ENCODE assay signal across 9 mouse cellular contexts in genomic region chr7:128746151-128746550, GRCm38 (mm10). TPM values are rescaled to one million over a fixed set of nuclear protein-coding genes. Genes with fewer than 3 reads are reported as not detected.
DNase-seq lines count a peak whose midpoint lies in the region; ATAC-seq and TF ChIP-seq lines count a peak whose summit lies in the region.
"Had no signal": no experiment of that assay in that cellular context is flagged by ENCODE, and none has a peak within 500 bp of the region (broad histone marks: within the 10 kb centered on the region; RNA-seq: fewer than 3 reads in every experiment).

No protein-coding gene starts in this region.

- no peak overlapping the region for H3K27ac ChIP-seq in heart, embryonic 12.5 days (ENCODE audit: poor library complexity, severe bottlenecking)
- no peak overlapping the region for H3K27ac ChIP-seq in forebrain, embryonic 16.5 days (ENCODE audit: low read length)
- no peak overlapping the region for H3K27ac ChIP-seq in liver, embryonic 16.5 days (ENCODE audit: low read length)

- H3K4me3 ChIP-seq in heart, embryonic 12.5 days, result peak overlapping the region; percentile 99
- H3K4me3 ChIP-seq in G1E (ENCODE audit: low read depth, low read length), result peak overlapping the region; percentile 89; the same call in 1 of the 2 replicates
- H3K4me3 ChIP-seq in forebrain, embryonic 16.5 days (replicated peaks; ENCODE audit: low read length), result no peak overlapping the region
- H3K4me3 ChIP-seq in liver, embryonic 16.5 days (ENCODE audit: low read depth, low read length), result peak overlapping the region; percentile 93

- no peak for ATAC-seq in heart, embryonic 12.5 days (ENCODE audit: insufficient number of reproducible peaks, low FRiP score)
- no peak for ATAC-seq in G1E (ENCODE audit: extremely low read depth, insufficient number of reproducible peaks, low FRiP score, poor library complexity, severe bottlenecking)
- ATAC-seq in forebrain, embryonic 16.5 days, result no peak
- ATAC-seq in liver, embryonic 16.5 days (ENCODE audit: low read depth), result no peak

- H3K4me1 ChIP-seq in heart, embryonic 12.5 days (replicated peaks), result peaks cover 48% of the 10 kb centered on the region
- peaks cover 53% of the 10 kb centered on the region for H3K4me1 ChIP-seq in G1E (ENCODE audit: insufficient read depth, low read depth, low read length)
- peaks cover 21% of the 10 kb centered on the region for H3K4me1 ChIP-seq in forebrain, embryonic 16.5 days (replicated peaks; ENCODE audit: control insufficient read depth, insufficient read depth, low read length)
- peaks cover 47% of the 10 kb centered on the region for H3K4me1 ChIP-seq in liver, embryonic 16.5 days (ENCODE audit: control insufficient read depth, low read depth, low read length)

- no peaks in the 10 kb centered on the region for H3K9me3 ChIP-seq in heart, embryonic 12.5 days (replicated peaks)
- no peaks in the 10 kb centered on the region for H3K9me3 ChIP-seq in G1E (replicated peaks)
- no peaks in the 10 kb centered on the region for H3K9me3 ChIP-seq in forebrain, embryonic 16.5 days (ENCODE audit: control insufficient read depth, low read length)
- no peaks in the 10 kb centered on the region for H3K9me3 ChIP-seq in liver, embryonic 16.5 days (replicated peaks; ENCODE audit: control insufficient read depth, low read length)

- H3K4me2 ChIP-seq in heart, embryonic 12.5 days, result peak overlapping the region; percentile 93
- peak overlapping the region; percentile 88 for H3K4me2 ChIP-seq in forebrain, embryonic 16.5 days (ENCODE audit: low read length)
- peak overlapping the region; percentile 78 for H3K4me2 ChIP-seq in liver, embryonic 16.5 days (ENCODE audit: low read depth, low read length)

- 77% methylated on average over 10 of the region's 10 CpGs for WGBS in heart, embryonic 12.5 days
- 87% methylated on average over 10 of the region's 10 CpGs for WGBS in forebrain, embryonic 16.5 days
- WGBS in liver, embryonic 16.5 days (ENCODE audit: insufficient replicate concordance), result 77% methylated on average over 10 of the region's 10 CpGs

- H3K9ac ChIP-seq in heart, embryonic 12.5 days, result peak overlapping the region; percentile 87
- H3K9ac ChIP-seq in forebrain, embryonic 16.5 days (replicated peaks; ENCODE audit: low read depth, low read length), result no peak overlapping the region; the same call in 1 of the 2 replicates
- peak overlapping the region; percentile 91 for H3K9ac ChIP-seq in liver, embryonic 16.5 days (ENCODE audit: low read depth, low read length)

- 0 out of 2 replicates have a peak, but pooled peaks cover 8% of the 10 kb centered on the region for H3K27me3 ChIP-seq in heart, embryonic 12.5 days (replicated peaks)
- H3K27me3 ChIP-seq in G1E (ENCODE audit: insufficient read depth, low read length), result no peaks in the 10 kb centered on the region
- H3K27me3 ChIP-seq in forebrain, embryonic 16.5 days (replicated peaks; ENCODE audit: control insufficient read depth, insufficient read depth, low read length), result peaks cover 7% of the 10 kb centered on the region; the same call in 1 of the 2 replicates
- no peaks in the 10 kb centered on the region for H3K27me3 ChIP-seq in liver, embryonic 16.5 days (ENCODE audit: control insufficient read depth, insufficient read depth, low read depth, low read length)

- peaks cover 18% of the 10 kb centered on the region for H3K36me3 ChIP-seq in heart, embryonic 12.5 days
- peaks cover 43% of the 10 kb centered on the region for H3K36me3 ChIP-seq in G1E (replicated peaks)
- H3K36me3 ChIP-seq in forebrain, embryonic 16.5 days (ENCODE audit: control insufficient read depth, insufficient read depth), result no peaks in the 10 kb centered on the region; the same call in 1 of the 2 replicates
- H3K36me3 ChIP-seq in liver, embryonic 16.5 days (ENCODE audit: control insufficient read depth, insufficient read depth), result peaks cover 11% of the 10 kb centered on the region

- DNase-seq in heart, adult 9 months (ENCODE audit: low spot score in 2 of 2), result no peak
- no peak for DNase-seq in G1E (ENCODE audit: low spot score)
- DNase-seq in adrenal gland, postnatal 36 days, result no peak
- no peak for DNase-seq in layer of hippocampus, adult 9-10 months (ENCODE audit: low spot score)
- DNase-seq in frontal cortex, postnatal 10 days (ENCODE audit: low spot score in 2 of 2), result no peak
- DNase-seq: kidney, postnatal 14 days had no signal

- no peak for TF ChIP-seq CTCF in G1E (IDR thresholded peaks at IDR 0.05; ENCODE audit: low read depth, low read length)

RNA-seq across cellular contexts. Expression of gene Sec23ip, which starts 1.4 kb away (rescaled TPM):
- polyA plus RNA-seq in heart, embryonic 12.5 days (2016; fragmentation: Nextera tagmentation; extraction: Ambion mirVana), result 36.9 and 39.1 TPM in 2 replicates
- total RNA-seq in G1E (2014; fragmentation: Nextera tagmentation) (41.8 and 44.7 TPM in 2 replicates), G1E (2017) (37.9 and 43.2 TPM in 2 replicates)
- polyA plus RNA-seq in G1E (2012), result 10.1 and 15.5 TPM in 2 replicates
- polyA plus RNA-seq in forebrain, embryonic 16.5 days (2015; fragmentation: Nextera tagmentation; extraction: Ambion mirVana), result 37.5 and 38.6 TPM in 2 replicates
- polyA plus RNA-seq in liver, embryonic 16.5 days (2015; fragmentation: Nextera tagmentation; extraction: Ambion mirVana), result 15.6 and 16.8 TPM in 2 replicates
- total RNA-seq in adrenal gland, postnatal 36 days (2021), result 10 to 100 TPM; 42.4 to 44.0 TPM

RNA-seq across cellular contexts. Expression of gene Mcmbp, which starts 5.9 kb away (rescaled TPM):
- polyA plus RNA-seq in heart, embryonic 12.5 days (2016; fragmentation: Nextera tagmentation; extraction: Ambion mirVana), result 46.6 and 49.4 TPM in 2 replicates
- total RNA-seq in G1E (2014; fragmentation: Nextera tagmentation), result 91.6 and 100 TPM in 2 replicates
- 56.3 and 62.9 TPM in 2 replicates for total RNA-seq in G1E (2017)
- 16.5 and 28.6 TPM in 2 replicates for polyA plus RNA-seq in G1E (2012)
- polyA plus RNA-seq in forebrain, embryonic 16.5 days (2015; fragmentation: Nextera tagmentation; extraction: Ambion mirVana), result 59.0 and 60.8 TPM in 2 replicates
- polyA plus RNA-seq in liver, embryonic 16.5 days (2015; fragmentation: Nextera tagmentation; extraction: Ambion mirVana), result 17.4 and 17.8 TPM in 2 replicates
- total RNA-seq in adrenal gland, postnatal 36 days (2021), result 10 to 100 TPM; 33.9 to 37.2 TPM
